Mouse (Mus musculus): ENCODE data around the gene Gm20388. TPM values are rescaled to one million over a fixed set of nuclear protein-coding genes. Genes with fewer than 3 reads are reported as not detected.

Gene Gm20388
- total RNA-seq, 2 experiments from 2014 or later: 4.4 to 7.8 TPM

GRCm38 (mm10) chr8:120568164-120568798, 657.6 kb downstream of the Gm20388 start:
- no peak for DNase-seq (ENCODE audit: low spot score in 2 of 2)

DNA sequence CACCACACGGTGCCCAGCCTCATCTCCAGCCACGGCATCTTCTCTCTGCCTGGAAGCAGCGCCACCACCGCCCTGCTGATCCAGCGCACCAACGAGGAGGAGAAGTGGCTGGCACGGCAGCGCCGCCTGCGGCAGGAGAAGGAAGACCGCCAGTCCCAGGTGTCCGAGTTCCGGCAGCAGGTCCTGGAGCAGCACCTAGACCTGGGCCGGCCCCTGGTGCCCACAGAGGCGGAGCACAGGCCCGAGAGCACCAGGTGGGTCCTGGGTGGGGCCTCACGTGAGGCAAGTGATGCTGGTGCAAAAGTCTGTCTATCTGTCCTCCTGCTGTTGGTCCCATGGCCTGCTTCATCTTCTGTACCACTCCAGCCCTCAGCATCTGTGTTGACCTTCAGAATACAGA, 658.5 kb downstream of the Gm20388 start:
- no peak for DNase-seq (ENCODE audit: low spot score in 2 of 2)

DNA sequence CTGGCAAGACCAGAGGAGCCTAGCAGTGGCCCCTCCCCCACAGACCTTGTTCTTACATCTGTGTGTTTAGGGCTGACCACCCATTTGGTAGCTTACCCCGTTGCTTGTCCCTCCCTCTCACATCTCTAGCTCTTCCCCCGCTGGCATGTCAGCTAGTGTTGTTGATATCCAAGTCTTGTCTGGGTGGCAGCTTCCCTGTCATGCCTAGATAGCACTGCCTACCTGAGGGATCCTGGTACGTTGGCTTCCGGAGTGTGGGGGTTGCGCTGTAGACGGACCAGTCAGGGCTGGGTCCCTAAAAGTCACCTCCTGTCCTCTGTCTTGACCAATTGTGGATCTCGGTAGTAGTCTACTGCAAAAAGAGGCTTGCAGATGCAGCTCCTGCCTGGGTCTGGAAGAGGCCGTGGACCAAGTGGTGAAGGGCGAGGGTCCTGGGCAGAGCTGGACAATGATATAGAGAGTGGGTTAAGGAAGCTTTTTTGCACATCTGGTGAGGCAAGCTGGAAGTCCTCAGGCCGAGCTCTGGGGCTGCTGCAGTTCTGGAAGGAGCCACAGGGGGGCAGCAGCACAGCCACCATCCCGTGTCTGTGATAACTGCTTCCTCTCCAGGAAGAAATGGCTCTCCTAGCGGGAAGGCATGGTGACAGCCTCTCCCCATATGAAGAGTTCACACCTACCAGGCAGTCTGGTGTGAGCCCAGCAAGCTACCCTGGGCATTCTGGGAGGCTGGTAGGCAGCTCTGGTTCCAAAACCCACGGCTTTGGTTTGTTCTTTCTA, 659.5 kb downstream of the Gm20388 start:
- peak; percentile 84 for DNase-seq (ENCODE audit: low spot score in 2 of 2)

DNA sequence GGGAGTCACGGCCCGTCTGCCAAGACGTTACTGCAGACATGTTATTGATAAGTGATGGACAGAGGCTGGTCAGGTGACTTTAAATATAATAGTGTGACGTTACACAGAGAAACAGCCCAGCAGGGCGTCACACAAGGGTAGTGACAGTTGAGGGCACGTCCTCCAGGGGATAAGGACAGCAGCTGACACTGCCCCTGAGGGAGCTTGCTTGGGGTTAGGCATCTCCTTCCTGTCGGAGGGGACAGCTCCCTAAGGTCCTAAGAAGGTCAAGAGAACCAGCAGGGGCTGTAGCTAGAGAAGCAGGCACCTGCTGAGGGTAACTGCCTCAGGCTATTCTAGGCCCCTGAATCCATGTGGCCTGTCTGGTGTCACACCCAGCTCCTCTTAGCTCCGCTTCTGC, 660.9 kb downstream of the Gm20388 start:
- no peak for DNase-seq (ENCODE audit: low spot score in 2 of 2)

GRCm38 (mm10) chr8:120572534-120572933, 661.9 kb downstream of the Gm20388 start:
- peak; percentile 66 to 78 for DNase-seq (ENCODE audit: low spot score in 2 of 2)

- no peak for DNase-seq (ENCODE audit: low spot score in 2 of 2)
Measured at GRCm38 (mm10) chr8:120573866-120574265, 663.2 kb downstream of the Gm20388 start.

DNA sequence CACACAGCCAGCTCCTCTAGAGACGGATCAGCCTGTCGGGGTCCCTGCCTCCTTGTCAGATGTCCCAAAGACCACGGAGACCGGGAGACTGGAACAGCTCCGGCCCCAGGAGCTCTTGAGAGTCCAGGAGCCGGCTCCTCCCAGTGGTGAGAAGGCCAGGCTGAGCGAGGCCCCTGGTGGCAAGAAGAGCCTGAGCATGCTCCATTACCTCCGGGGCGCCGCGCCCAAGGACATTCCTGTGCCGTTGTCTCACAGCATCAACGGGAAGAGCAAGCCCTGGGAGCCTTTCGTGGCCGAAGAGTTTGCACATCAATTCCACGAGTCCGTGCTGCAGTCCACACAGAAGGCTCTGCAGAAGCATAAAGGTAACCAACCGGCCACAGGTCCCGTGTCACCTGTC, 664.3 kb downstream of the Gm20388 start:
- no peak for DNase-seq (ENCODE audit: low spot score in 2 of 2)

DNA sequence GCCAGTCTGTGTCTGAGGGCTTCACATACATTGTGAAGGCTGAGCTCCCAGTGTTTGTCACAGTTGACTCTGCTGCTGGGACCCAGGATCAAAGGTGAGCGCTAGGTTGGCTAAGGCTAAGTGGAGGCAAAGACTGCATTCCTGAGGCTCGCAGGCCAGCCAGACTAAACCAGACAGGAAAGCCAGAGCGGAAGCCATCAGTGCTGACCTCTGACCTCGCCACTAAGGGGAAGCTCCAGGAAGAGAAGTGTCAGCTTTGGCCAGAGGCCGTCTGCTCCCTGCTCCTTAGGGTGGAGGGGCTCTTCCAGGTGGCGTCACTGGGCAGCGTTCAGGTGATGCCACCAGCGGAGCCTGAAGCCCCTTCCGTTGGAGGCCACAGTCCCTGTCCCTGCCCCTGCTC, 665.2 kb downstream of the Gm20388 start:
- DNase-seq (ENCODE audit: low spot score in 2 of 2): no peak

DNA sequence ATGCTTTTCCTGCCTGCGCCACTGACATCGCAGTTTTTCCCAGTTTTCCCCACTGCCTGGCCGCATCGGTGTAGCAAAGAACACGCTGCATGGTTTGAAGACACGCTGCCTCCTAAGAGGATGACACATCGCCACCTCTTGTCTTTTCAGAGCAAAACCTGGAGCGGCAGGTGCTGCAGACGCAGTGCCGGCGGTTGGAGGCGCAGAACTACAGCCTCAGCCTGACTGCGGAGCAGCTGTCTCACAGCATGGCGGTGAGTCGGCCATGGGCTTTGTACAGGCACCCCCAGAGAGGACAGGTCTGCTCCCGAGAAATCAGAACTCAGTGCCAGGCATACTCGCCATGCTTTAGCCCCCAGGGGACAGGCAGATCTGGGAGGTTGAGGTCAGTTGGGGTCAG, 667.2 kb downstream of the Gm20388 start:
- no peak for DNase-seq (ENCODE audit: low spot score in 2 of 2)

GRCm38 (mm10) chr8:120580336-120581000, 669.8 kb downstream of the Gm20388 start:
- no peak for DNase-seq (ENCODE audit: low spot score in 2 of 2)

DNA sequence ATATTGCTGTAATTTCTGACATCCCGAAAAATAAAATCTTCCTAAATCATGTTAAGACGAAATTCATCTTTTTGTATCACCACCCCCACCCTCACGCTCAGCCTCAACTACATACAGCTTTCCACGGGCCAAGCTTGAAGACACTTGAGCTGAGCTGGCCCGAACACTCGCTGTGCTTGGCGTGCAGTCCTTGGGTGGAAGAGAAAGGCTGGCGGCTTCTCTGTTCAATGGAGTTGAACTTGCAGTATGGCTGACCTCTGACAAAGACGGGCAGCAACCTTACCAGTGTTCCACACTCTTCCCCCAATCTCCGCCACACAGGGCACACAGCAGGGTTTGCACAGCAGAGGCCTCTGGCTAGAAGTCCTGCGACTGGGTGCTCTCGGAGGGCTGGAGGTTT, 670.7 kb downstream of the Gm20388 start:
- no peak for DNase-seq (ENCODE audit: low spot score in 2 of 2)

DNA sequence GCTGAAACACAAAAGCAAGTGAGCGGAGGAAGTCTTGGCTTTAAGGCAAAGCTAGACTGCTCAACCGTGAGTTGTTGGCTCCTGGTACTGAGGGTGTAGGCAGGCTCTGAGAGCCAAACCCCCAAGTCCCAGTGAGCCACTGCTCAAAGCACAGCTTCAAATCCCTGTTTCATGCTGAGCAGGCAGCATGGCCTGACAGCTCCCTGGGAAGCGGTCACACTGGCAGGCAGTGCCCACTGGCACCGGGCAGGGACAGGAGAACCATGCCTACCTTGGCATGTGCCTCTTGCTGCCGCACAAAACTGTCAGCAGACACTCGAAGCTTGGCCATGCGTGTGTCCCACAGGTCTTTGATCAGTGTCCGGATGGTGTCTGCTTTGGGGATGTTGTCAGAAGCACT, 671.2 kb downstream of the Gm20388 start:
- no peak for DNase-seq (ENCODE audit: low spot score in 2 of 2)

DNA sequence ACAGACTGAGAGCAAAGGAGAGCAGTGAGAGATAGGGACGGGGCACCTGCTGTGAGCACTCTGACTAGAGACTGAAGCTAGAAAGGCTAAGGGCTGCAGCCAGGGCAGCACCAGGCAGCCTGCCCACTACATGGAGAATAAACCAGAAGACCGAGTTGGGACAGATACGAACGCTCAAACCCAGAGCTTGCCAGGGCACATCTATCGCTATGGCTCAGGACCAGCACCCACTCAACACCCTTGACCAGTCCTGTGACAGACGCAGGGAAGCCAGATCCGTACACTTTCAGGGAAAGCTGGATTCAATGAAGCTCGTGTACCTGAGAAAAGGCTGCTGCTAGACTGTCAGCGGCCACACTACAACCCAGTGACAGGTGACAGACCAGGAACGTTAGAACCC, 674.9 kb downstream of the Gm20388 start:
- no peak for DNase-seq (ENCODE audit: low spot score in 2 of 2)

DNA sequence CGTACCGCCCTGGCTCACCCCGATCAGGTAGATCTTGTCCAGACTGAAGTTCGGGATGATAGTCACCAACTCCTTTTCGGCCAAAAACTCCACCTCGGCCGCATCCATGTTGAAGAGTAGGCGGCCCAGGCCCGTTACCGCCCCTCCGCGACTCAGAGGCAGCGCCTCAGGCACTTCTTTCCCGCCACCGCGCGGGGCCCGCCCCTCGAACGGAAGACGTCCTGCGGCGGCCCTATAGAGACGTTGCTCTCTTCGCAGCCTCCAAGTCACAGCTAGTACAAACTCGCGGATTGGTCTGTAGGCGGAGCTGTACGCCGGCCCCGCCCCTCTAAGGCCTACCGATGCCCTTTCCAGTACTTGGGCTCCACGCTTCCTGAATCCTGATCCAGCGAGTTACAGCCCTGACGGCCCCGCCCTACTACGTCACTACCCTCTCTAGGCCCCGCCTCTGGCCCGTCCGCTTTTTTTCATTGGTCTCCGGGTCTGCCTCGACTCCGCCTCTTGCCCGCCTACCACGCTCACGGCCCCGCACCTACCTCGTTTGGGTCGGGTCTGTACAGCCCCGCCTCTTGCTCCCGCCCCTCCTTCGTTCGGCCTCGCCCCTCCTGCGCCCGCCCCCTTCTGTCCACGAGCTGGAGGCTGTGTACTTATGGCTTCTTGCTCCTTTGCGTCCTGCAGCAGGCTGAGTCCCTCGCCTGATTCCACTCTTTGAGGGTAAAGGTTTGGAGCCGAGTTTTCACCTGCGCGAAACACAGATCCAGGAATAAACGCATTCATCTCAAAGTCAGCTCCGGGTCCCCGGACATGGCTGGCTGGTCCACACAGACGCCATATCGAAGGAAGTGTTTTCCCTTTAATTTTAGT, 678.5 kb downstream of the Gm20388 start, which contains the start of gene Gins2:
Gins2 (minus strand) TSS at position 397 of the 864 bp plus-strand sequence.
- DNase-seq (ENCODE audit: low spot score in 2 of 2): peak; percentile 98

DNA sequence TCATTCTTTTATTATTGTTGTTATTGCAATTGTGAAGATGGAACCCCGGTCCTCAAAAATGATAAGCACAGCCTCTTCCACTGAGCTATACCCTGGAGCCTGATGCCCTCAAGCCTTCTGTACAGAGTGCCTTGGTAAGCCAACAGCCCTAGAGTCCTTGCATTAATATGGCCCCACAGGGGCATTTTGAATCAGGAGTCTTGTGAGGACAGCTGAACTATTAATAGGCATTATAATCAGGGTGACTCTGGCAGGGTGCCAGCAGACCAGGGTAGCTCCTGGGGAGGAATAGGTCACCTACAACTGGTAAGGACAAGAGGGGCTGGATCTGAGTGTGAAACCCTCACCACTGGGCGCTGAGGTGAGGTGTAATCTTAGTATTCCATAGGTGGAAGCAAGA, 679.3 kb downstream of the Gm20388 start:
- no peak for DNase-seq (ENCODE audit: low spot score in 2 of 2)

DNA sequence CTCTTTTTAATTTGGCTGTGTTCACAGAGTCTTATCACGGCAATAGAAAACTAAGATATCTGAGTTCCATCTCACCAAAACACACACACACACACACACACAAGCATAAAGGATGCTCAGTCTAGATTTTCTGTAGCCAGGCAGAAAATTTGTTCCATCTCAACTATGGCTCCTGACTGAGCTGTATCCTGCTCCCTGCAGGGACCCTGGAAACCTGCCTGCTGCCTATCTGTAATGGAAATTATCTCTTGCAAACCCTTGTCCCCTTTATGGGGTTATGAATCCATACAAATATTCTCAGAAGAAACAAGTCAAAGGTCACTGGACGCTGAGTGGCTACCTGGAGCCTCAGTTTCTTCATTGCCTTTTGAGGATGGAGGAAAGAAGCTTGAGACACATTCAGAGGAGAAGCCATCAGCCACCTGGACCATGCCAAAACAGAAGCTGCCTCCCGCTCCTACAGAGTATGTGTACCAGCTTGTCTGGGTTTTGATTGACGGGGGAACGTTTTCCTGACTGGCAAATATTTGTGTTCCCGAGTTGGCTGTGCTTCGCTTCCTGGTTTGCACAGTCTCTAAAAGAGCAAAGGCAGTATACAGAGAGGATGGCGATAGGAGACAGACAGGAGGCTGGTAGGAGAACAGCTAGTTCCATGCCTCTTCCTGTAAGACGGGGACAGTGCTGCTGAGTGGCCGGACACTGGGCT, 681.1 kb downstream of the Gm20388 start:
- no peak for DNase-seq (ENCODE audit: low spot score in 2 of 2)

- no peak for DNase-seq (ENCODE audit: low spot score in 2 of 2)
Measured at GRCm38 (mm10) chr8:120594571-120594970, 683.9 kb downstream of the Gm20388 start.

DNA sequence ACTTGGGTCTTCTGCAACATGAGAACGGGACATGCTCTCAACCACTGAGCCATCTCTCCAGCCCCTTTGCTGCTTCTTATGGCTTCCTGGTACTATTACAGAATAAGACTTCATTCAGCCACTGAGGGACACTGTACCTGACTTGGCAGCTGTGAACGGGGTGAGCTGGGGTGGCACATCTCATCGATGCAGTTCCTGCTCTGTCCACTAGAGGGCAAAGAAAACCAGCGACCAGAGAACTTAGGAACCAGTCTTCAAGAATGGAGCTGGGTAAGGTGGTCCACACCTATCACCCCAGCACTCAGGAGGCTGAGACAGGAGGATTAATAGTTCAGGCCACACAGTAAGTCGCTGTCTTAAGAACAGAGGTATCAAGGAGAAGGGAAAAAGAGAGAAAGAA, 685.3 kb downstream of the Gm20388 start:
- DNase-seq (ENCODE audit: low spot score in 2 of 2): peak; percentile 54 to 60

- DNase-seq (ENCODE audit: low spot score in 2 of 2): peak; percentile 79 to 91
Measured at GRCm38 (mm10) chr8:120598579-120598978, 687.9 kb downstream of the Gm20388 start.

GRCm38 (mm10) chr8:120599504-120599903, 688.9 kb downstream of the Gm20388 start:
- peak; percentile 77 to 85 for DNase-seq (ENCODE audit: low spot score in 2 of 2)

DNA sequence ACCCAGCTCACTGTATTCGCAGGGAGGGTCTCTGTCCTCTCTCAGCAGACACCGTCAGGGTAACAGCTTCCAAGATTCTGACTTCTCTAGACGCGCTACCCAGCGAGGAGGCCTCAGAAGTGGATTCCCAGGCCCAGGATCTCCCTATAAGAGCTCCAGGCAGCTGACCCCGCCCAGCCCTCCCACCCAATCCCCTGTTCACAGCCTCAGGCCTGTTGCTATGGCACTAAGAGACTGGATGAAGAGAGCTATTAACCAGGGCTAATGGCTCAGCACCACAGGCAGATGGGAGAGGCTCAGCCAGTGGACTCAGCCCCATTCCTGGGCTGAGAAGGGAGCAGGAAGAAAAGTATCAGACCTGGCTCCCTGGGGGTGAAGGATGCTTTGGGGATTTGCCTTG, 692.0 kb downstream of the Gm20388 start:
- DNase-seq (ENCODE audit: low spot score in 2 of 2): no peak
